Mouse (Mus musculus) adrenal gland, adult 2 months (tissue): ENCODE data around the gene Golga5. TPM values are rescaled to one million over a fixed set of nuclear protein-coding genes. Genes with fewer than 3 reads are reported as not detected.
A peak's percentile ranks its signal among the peaks of the same experiment; 100 is the strongest.
"Not testable (repeated sequence)": the region's sequence is repeated elsewhere in the genome, so short reads cannot be mapped to it uniquely, and the experiment has no call there.

Source experiments
- DNase-seq: peaks from one replicate; pipeline ENCODE4 v3.0.0; 2021
- polyA plus RNA-seq: library from polyadenylated mRNA; depleted of rRNA; stranded (reverse); fragments of >200 nt; gene quantifications from 2 replicates; pipeline ENCODE4 v1.2.3, GENCODE M21; 2012
- total RNA-seq, 2 experiments: library from RNA; stranded (reverse); gene quantifications; 2 replicates each; pipeline ENCODE4 v1.2.3; 2021

Gene Golga5
- total and polyA plus RNA-seq, 3 experiments = 5.2 to 43.0 (median 38.2) TPM

DNA sequence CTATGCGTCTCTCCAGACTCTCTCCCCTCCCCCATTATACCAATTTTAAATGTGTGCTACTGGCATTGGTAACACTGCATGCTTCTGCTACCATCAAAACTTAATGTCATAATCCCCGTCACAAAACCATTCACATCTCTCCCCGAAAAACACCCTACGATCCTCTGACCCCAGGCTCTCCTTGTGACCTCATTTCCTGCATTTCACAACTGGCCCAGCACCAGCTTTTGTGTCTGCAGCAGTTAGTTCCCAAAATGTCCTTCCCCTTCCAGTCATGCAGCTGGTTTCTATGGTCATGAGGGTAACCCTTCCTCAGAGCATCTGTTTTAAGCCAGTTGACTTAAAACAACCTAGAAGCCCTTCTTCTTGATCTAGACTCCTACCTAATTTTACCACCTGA, 23.5 kb upstream of the Golga5 start:
- DNase-seq = no peak

GRCm38 (mm10) chr12:102450437-102450836, 18.5 kb upstream of the Golga5 start:
- no peak for DNase-seq

GRCm38 (mm10) chr12:102451126-102451851, 17.6 kb upstream of the Golga5 start:
- no peak for DNase-seq

DNA sequence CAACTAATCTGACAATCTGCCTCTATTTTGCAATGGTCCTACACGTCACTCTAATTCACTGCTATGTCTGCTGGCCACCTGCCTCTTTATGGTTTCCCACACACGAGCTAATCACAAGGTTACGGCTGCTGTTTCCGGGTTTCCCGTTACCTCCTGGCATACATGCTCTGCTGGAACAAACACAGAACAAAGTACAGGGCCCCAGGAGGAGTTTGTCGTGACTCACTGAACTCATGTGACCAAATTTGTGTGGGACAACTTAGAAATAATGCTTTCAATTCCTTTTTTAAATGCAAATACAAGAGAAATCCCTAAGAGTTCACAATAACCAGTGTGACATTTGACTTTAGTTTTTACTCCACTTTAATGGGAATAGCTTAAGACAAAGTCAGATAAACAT, 15.4 kb upstream of the Golga5 start:
- no peak for DNase-seq

GRCm38 (mm10) chr12:102456467-102457193, 12.3 kb upstream of the Golga5 start:
- DNase-seq = no peak

GRCm38 (mm10) chr12:102460014-102460413, 8.9 kb upstream of the Golga5 start:
- DNase-seq = no peak

DNA sequence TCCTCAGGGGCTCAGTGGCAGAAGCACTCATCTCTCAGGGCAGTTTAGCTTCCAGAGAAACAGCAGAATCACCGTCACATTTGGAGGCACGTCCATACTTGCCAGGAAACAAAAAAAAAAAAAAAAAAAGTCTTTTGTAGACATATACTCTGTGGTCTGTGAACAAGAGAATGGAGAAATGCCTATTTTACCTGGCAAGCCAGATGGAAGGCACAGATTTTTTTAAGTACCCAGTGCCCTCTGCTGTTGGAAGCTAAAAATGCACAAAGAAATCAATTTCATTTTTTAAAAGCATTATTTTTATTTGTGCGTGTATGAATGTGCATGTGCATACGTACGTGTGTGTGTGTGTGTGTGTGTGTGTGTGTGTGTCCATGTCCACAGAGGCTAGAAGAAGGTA, 7.8 kb upstream of the Golga5 start:
- DNase-seq = no peak

DNA sequence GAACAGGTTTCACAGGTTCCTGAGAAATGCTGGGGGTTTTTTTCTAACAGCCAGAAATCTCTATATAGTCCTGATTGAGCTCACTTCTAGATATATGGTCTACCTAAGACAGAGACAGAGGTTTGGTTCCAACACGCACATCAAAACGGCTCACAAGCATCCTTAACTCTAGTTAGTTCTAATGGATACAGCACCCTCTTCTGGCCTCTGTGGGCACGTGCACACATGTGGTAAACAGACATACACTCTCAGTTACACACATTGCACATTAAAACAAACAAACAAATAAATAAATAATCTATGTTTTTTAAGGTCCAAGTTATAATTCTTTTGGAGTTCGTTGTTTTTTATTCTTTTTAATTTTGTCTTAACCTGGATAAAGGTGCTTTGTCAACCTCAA, 4.3 kb upstream of the Golga5 start:
- no peak for DNase-seq

- DNase-seq = no peak
Observed at GRCm38 (mm10) chr12:102468136-102468535, 799 bp upstream of the Golga5 start.

DNA sequence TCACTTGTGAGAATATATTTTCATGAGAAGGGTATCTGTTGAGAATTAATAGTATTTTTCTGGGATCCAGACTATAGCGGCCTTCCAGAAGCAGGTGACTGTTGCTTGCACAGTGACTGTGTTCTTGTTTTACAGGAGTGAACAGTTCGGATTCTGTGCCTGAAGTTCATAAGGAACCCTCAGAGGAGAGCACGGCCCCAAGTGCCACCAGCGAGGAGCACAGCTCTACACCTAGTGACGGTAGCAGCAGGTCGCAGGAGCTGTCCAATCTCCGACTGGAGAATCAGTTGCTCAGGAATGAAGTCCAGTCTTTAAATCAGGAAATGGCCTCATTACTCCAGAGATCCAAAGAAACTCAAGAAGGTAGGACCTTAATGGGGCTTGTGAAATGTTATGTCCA, 5.5 kb downstream of the Golga5 start:
- DNase-seq = no peak

GRCm38 (mm10) chr12:102480481-102480880, 11.5 kb downstream of the Golga5 start:
- no peak for DNase-seq

DNA sequence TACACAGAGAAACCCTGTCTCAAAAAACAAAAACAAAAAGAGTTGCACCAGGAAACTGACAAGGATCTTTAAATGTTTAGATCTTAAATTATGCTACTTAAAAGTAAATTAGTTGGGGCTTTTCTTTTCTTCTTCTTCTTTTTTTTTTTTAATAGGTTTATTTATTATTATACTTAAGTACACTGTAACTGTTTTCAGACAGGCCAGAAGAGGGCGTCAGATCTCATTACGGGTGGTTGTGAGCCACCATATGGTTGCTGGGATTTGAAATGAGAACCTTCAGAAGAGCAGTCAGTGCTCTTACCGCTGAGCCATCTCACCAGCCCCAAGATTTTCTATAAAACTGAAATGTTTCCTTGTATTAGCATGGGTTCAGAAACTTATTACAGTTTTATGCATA, 16.0 kb downstream of the Golga5 start:
- DNase-seq = no peak

DNA sequence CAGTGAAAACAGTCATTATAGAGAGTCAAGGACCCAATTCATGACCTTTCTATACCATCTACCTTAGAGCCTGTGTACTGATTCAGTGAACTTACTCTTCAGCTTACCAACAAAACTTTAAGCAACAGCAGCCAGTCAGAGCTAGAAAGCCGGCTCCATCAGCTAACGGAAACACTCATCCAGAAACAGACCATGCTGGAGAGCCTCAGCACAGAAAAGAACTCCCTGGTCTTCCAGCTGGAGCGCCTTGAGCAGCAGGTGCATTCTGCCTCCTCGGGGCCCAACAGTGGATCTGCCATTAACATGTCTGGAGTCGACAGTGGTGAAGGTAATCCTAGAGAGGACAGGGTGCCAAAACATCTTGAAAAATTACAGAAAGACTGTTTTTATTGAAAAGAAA, 23.0 kb downstream of the Golga5 start:
- no peak for DNase-seq

DNA sequence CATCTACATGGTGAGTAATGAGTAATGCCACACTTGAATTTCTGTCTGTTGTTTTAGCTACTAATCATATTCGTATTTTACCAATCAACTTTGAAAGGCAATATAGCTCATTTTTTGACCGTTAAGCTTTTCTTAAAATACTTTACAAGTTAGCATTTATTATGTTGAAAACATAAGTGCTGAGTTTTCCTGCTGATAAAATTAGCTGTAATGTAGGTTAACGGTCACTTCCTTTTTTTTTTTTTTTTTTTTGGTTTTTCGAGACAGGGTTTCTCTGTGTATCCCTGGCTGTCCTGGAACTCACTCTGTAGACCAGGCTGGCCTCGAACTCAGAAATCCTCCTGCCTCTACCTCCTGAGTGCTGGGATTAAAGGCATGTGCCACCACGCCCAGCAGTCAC, 26.8 kb downstream of the Golga5 start:
- not testable (repeated sequence) for DNase-seq

DNA sequence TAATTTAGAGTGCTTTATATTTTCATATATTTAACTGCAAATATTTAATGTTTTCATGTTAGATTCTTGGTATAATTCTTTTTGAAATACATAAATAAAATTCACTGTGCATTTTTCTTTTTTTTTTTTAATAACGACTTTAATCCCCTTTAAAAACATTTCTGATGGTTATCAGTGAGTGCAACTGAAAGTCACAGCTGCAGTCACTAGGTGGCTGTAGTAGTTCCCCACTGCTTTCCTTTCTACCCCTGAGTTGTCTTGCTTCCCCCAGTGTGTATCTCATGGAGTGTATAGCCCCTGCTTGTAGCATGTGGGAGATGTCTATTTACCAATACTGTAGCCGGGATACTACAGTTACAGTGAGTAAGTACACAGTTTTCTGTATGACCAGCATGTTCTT, 29.0 kb downstream of the Golga5 start:
- DNase-seq = no peak

- peak; percentile 32 for DNase-seq
Observed at GRCm38 (mm10) chr12:102498726-102499125, 29.8 kb downstream of the Golga5 start.

- DNase-seq = no peak
Observed at GRCm38 (mm10) chr12:102499210-102499609, 30.3 kb downstream of the Golga5 start.

GRCm38 (mm10) chr12:102499723-102500122, 30.8 kb downstream of the Golga5 start:
- DNase-seq = peak; percentile 14

GRCm38 (mm10) chr12:102501038-102501437, 32.1 kb downstream of the Golga5 start:
- DNase-seq = no peak

DNA sequence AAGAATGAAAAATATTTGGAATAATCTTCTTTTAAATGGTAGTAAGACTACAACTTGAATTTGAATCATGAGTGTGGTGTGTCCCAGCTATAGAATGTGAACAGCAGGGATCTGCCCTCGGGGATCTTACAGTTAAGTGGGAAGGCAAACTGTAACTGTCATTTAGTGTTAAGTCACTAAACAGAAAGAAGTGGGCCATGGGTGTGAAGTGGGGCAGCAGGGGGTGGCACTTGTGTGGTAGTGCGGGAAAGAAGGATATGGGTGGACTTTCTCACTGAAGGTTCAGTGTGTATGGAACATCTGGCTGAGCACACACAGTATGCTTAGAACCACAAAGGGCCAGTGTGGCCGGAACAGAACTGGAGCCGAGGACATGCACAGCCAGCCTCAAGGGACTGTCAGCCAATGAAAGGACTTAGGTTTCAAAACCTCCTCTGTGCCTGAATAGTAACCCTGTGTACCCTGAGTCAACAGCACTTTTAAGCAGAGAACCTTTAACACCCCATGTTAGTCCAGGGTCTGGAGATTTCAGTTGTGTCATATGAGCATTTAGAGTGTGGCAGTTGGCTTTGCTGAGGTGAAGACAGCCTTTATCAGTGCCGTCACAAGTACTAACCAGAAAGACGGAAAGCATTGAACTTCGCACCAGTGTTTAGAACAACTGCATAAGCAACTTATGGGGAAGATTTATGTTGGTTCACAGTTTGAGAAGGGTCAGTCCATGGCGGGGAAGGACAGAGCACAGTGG, 33.1 kb downstream of the Golga5 start:
- DNase-seq = no peak

- DNase-seq = no peak
Observed at GRCm38 (mm10) chr12:102505131-102505713, 36.3 kb downstream of the Golga5 start.

GRCm38 (mm10) chr12:102505949-102506348, 37.0 kb downstream of the Golga5 start:
- DNase-seq = no peak

DNA sequence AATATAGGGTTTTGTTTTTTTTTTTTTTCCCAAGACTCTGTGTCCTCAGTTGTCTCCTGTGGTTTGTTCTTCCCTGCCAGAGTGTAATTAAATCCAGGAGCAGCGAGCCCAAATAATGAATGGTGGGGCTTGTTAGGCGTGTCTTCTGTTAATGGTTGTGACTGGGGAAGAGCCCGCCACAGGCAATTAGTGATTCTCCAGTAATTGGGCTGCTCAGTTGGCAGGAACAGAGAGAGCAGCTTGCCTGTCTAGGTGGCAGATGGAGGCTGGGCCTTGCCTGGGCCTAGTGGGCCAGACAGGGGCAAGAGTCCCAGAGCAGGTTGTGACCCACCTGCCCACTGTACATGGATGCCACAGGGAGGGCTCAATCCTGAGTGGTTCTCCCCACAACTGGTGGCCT, 42.4 kb downstream of the Golga5 start:
- DNase-seq = no peak
